Mouse (Mus musculus) layer of hippocampus, adult 6 months (tissue): ENCODE results near the gene Tas2r103. TPM values are rescaled to one million over a fixed set of nuclear protein-coding genes. Genes with fewer than 3 reads are reported as not detected.

Experiments
- long read RNA-seq, 2 experiments: library from polyadenylated mRNA; unstranded; transcript quantifications; one replicate each; pipeline ENCODE4 v2.0.0; 2019 to 2020
- polyA plus RNA-seq: library from polyadenylated mRNA; unstranded; fragments of <200 nt; fragmentation: Nextera tagmentation; gene quantifications from 2 replicates; pipeline ENCODE4 v1.2.3, GENCODE M21; 2021

Tas2r103 gene
- polyA plus RNA-seq = not detected in 2 replicates
- long read RNA-seq, experiment 1 = 0 reads
- long read RNA-seq, experiment 2 = 0 reads

DNA sequence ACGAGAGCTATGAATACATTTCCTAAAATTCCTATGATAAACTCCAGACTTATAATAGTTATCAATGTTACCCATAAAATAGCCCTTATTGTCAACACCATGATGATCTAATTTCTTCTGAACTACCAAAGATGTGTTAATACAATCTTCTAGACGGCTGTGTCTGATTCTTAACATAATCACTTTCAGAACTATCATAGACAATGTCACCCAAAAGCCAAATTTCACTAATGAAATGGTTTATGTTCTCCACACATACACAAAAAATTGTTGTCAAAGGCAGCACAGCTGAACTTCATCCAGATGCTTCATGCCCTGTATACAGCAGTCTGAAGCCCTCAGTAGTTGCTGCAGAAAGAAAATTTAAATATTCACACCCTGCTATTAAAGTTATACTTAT lies at the start of gene Tas2r103:
Gene Tas2r103 (minus strand): TSS at position 101 of the 400 bp plus-strand sequence.

DNA sequence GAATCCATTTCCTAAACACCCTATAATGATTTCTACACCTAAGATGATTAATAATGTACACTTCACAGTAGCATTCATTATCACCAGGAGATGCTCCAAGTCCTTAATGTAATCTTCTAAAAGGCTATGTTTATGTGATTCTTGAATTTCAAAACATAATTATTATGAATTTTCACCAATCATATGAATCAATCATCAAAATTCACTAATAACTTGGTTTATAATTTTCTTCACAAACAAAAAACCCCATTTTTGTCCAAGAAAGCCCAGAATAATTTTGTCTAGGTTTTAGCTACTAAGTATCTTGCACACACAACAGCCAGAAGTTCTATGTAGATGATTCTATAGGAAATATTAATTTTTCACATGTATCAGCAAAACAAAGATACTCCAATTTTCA lies 18.8 kb upstream of the Tas2r103 start, which contains the start of gene Tas2r140:
Gene Tas2r140 (minus strand): TSS at position 101 of the 400 bp plus-strand sequence.

Other genes with a start within 250 kb of the Tas2r103 start
- gene Tas2r117, start 234.3 kb downstream of the Tas2r103 start, polyA plus RNA-seq = not detected in 2 replicates
- gene Tas2r123, start 190.0 kb downstream of the Tas2r103 start, polyA plus RNA-seq = not detected in 2 replicates
- not detected in 2 replicates for gene Tas2r116, start 181.7 kb downstream of the Tas2r103 start, polyA plus RNA-seq
- gene Tas2r110, start 169.1 kb downstream of the Tas2r103 start, polyA plus RNA-seq = not detected in 2 replicates
- not detected in 2 replicates for gene Tas2r113, start 144.1 kb downstream of the Tas2r103 start, polyA plus RNA-seq
- not detected in 2 replicates for gene Tas2r125, start 127.5 kb downstream of the Tas2r103 start, polyA plus RNA-seq
- gene Tas2r129, start 86.0 kb downstream of the Tas2r103 start, polyA plus RNA-seq = not detected in 2 replicates
- not detected in 2 replicates for gene Tas2r131, start 79.2 kb downstream of the Tas2r103 start, polyA plus RNA-seq
- gene Tas2r109, start 56.1 kb downstream of the Tas2r103 start, polyA plus RNA-seq = not detected in 2 replicates
- not detected in 2 replicates for gene Tas2r140, start 18.7 kb upstream of the Tas2r103 start, polyA plus RNA-seq
- 173 and 191 TPM in 2 replicates for gene Smim10l1, start 67.8 kb upstream of the Tas2r103 start, polyA plus RNA-seq